Mouse (Mus musculus) CH12.LX (cell line): ENCODE measurements around the gene Scgb3a1. TPM values are rescaled to one million over a fixed set of nuclear protein-coding genes. Genes with fewer than 3 reads are reported as not detected.

Source experiments
- DNase-seq: peaks from one replicate; pipeline ENCODE4 v3.0.0-alpha.2; 2013; ENCODE audit errors: extremely low read depth
- H3K27ac ChIP-seq: 2 replicates; pipeline ENCODE4 v1.5.1; 2012; ENCODE audit warnings: low read depth, mild to moderate bottlenecking, control low read depth, moderate library complexity; ENCODE audit not compliant: insufficient read depth
- H3K27me3 ChIP-seq: replicated peaks from 2 replicates; pipeline ENCODE3; 2012; ENCODE audit warnings: inconsistent platforms
- H3K36me3 ChIP-seq, 2 experiments: replicated peaks in 1 of 2; 2 replicates each; pipeline versions ENCODE3 to v1.6.1; 2012; ENCODE audit warnings: inconsistent platforms in 1 of 2, low read length in 1 of 2, mild to moderate bottlenecking in 1 of 2, mixed read lengths in 1 of 2, moderate library complexity in 1 of 2; ENCODE audit not compliant: control insufficient read depth in 1 of 2, insufficient read depth in 1 of 2
- H3K4me1 ChIP-seq, 2 experiments: 2 replicates each; pipeline ENCODE4 v1.6.1; 2012; ENCODE audit warnings: inconsistent platforms in 1 of 2, moderate library complexity in 1 of 2; ENCODE audit not compliant: insufficient read depth in 2 of 2, control insufficient read depth in 1 of 2
- H3K4me2 ChIP-seq: 2 replicates; pipeline ENCODE4 v1.6.1; 2012; ENCODE audit warnings: low read depth, mild to moderate bottlenecking, control low read depth; ENCODE audit not compliant: poor library complexity, insufficient read depth, severe bottlenecking
- H3K4me3 ChIP-seq, 3 experiments: fragments of 150-350 bp in 1 of 3; sonication (generic) in 1 of 3; replicated peaks in 1 of 3; 2 replicates each; pipeline versions ENCODE3 to v1.5.1; 2011 to 2012; ENCODE audit warnings: low read depth in 2 of 3, low read length in 2 of 3, mild to moderate bottlenecking in 2 of 3, moderate library complexity in 2 of 3, control low read depth in 1 of 3, improper control_type of control experiment in 1 of 3, inconsistent platforms in 1 of 3, mixed read lengths in 1 of 3; ENCODE audit not compliant: poor library complexity in 1 of 3
- H3K79me2 ChIP-seq: replicated peaks from 2 replicates; pipeline ENCODE4 v1.6.1; 2012; ENCODE audit warnings: mild to moderate bottlenecking, moderate library complexity; ENCODE audit not compliant: control insufficient read depth, poor library complexity, insufficient read depth, severe bottlenecking; ENCODE audit errors: extremely low read depth
- H3K9ac ChIP-seq: 2 replicates; pipeline ENCODE4 v1.6.1; 2012; ENCODE audit warnings: low read depth, mild to moderate bottlenecking, control low read depth, moderate library complexity; ENCODE audit not compliant: insufficient read depth
- H3K9me3 ChIP-seq: replicated peaks from 2 replicates; pipeline ENCODE3; 2012; ENCODE audit warnings: low read length, inconsistent platforms, mixed read lengths
- BHLHE40 ChIP-seq: IDR thresholded peaks from 2 replicates; pipeline ENCODE4 v1.6.1; 2011; ENCODE audit warnings: mild to moderate bottlenecking, low read depth, low read length, improper control_type of control experiment
- CHD1 ChIP-seq: IDR thresholded peaks from 2 replicates; pipeline ENCODE4 v1.6.1; 2012; ENCODE audit warnings: low read depth, low read length, improper control_type of control experiment, inconsistent platforms
- CHD2 ChIP-seq: IDR thresholded peaks from 2 replicates; pipeline ENCODE4 v1.6.1; 2011; ENCODE audit warnings: low read length, improper control_type of control experiment
- CTCF ChIP-seq, 2 experiments: IDR thresholded peaks in 1 of 2; conservative IDR thresholded peaks in 1 of 2; 2 replicates each; pipeline ENCODE4 v1.5.1; 2011 to 2012; ENCODE audit warnings: low read depth in 2 of 2, low read length in 2 of 2, improper control_type of control experiment in 1 of 2, inconsistent platforms in 1 of 2, mild to moderate bottlenecking in 1 of 2, moderate library complexity in 1 of 2
- ELF1 ChIP-seq: IDR thresholded peaks from 2 replicates; pipeline ENCODE4 v1.6.1; 2014; ENCODE audit warnings: low read depth, mild to moderate bottlenecking, inconsistent platforms, low read length, improper control_type of control experiment
- EP300 ChIP-seq: IDR thresholded peaks from 2 replicates; pipeline ENCODE4 v1.6.1; 2011; ENCODE audit warnings: low read length, improper control_type of control experiment
- GABPA ChIP-seq: IDR thresholded peaks from 2 replicates; pipeline ENCODE4 v1.6.1; 2012; ENCODE audit warnings: low read depth, low read length, improper control_type of control experiment, inconsistent platforms; ENCODE audit not compliant: insufficient replicate concordance
- HCFC1 ChIP-seq: IDR thresholded peaks from 2 replicates; pipeline ENCODE4 v1.6.1; 2012; ENCODE audit warnings: low read depth, mild to moderate bottlenecking, inconsistent platforms, low read length, improper control_type of control experiment
- IRF4 ChIP-seq: IDR thresholded peaks from 2 replicates; pipeline ENCODE4 v1.6.1; 2014; ENCODE audit warnings: low read depth, mild to moderate bottlenecking, inconsistent platforms, low read length, improper control_type of control experiment
- JUN ChIP-seq: IDR thresholded peaks from 2 replicates; pipeline ENCODE4 v1.6.1; 2011; ENCODE audit warnings: low read depth, mild to moderate bottlenecking, low read length, improper control_type of control experiment, moderate library complexity; ENCODE audit not compliant: insufficient read depth
- JUND ChIP-seq: conservative IDR thresholded peaks from 2 replicates; pipeline ENCODE4 v1.6.1; 2011; ENCODE audit warnings: low read depth, low read length, improper control_type of control experiment
- KAT2A ChIP-seq: IDR thresholded peaks from 2 replicates; pipeline ENCODE4 v1.6.1; 2012; ENCODE audit warnings: low read length, improper control_type of control experiment, inconsistent platforms; ENCODE audit not compliant: insufficient replicate concordance
- MAFK ChIP-seq: IDR thresholded peaks from 2 replicates; pipeline ENCODE4 v1.6.1; 2011; ENCODE audit warnings: low read length, improper control_type of control experiment; ENCODE audit not compliant: insufficient replicate concordance
- MAX ChIP-seq: IDR thresholded peaks from 2 replicates; pipeline ENCODE4 v1.6.1; 2011; ENCODE audit warnings: low read length, improper control_type of control experiment
- MAZ ChIP-seq: IDR thresholded peaks from 2 replicates; pipeline ENCODE4 v1.6.1; 2012; ENCODE audit warnings: low read depth, mild to moderate bottlenecking, inconsistent platforms, low read length, improper control_type of control experiment, moderate library complexity
- MEF2A ChIP-seq: IDR thresholded peaks from 2 replicates; pipeline ENCODE4 v1.6.1; 2014; ENCODE audit warnings: low read depth, mild to moderate bottlenecking, inconsistent platforms, low read length, improper control_type of control experiment, borderline replicate concordance
- MXI1 ChIP-seq: IDR thresholded peaks from 2 replicates; pipeline ENCODE4 v1.6.1; 2011; ENCODE audit warnings: mild to moderate bottlenecking, low read depth, low read length, improper control_type of control experiment
- MYC ChIP-seq: IDR thresholded peaks from 2 replicates; pipeline ENCODE4 v1.6.1; 2011; ENCODE audit warnings: low read depth, mild to moderate bottlenecking, improper control_type of control experiment, low read length
- NELFE ChIP-seq: IDR thresholded peaks from 2 replicates; pipeline ENCODE4 v1.6.1; 2011; ENCODE audit warnings: low read depth, low read length, improper control_type of control experiment
- NRF1 ChIP-seq: IDR thresholded peaks from 2 replicates; pipeline ENCODE4 v1.6.1; 2014; ENCODE audit warnings: low read depth, mild to moderate bottlenecking, inconsistent platforms, low read length, improper control_type of control experiment, moderate library complexity
- PAX5 ChIP-seq: IDR thresholded peaks from 2 replicates; pipeline ENCODE4 v1.6.1; 2012; ENCODE audit warnings: low read length, inconsistent platforms, mixed read lengths
- POLR2A ChIP-seq: IDR thresholded peaks from 2 replicates; pipeline ENCODE4 v1.6.1; 2011; ENCODE audit warnings: low read depth, mild to moderate bottlenecking, improper control_type of control experiment, low read length
- POLR2AphosphoS2 ChIP-seq: IDR thresholded peaks from 2 replicates; pipeline ENCODE4 v1.6.1; 2011; ENCODE audit warnings: low read depth, low read length, improper control_type of control experiment
- RAD21 ChIP-seq: IDR thresholded peaks from 2 replicates; pipeline ENCODE4 v1.6.1; 2011; ENCODE audit warnings: low read depth, mild to moderate bottlenecking, low read length, improper control_type of control experiment, moderate library complexity
- RCOR1 ChIP-seq: conservative IDR thresholded peaks from 2 replicates; pipeline ENCODE4 v1.6.1; 2012; ENCODE audit warnings: low read depth, mild to moderate bottlenecking, inconsistent platforms, low read length, improper control_type of control experiment
- SIN3A ChIP-seq: IDR thresholded peaks from 2 replicates; pipeline ENCODE4 v1.6.1; 2012; ENCODE audit warnings: low read length, improper control_type of control experiment, inconsistent platforms
- SMC3 ChIP-seq: IDR thresholded peaks from 2 replicates; pipeline ENCODE4 v1.6.1; 2011; ENCODE audit warnings: low read depth, low read length, improper control_type of control experiment
- TBP ChIP-seq: conservative IDR thresholded peaks from 2 replicates; pipeline ENCODE4 v1.6.1; 2011; ENCODE audit warnings: low read depth, low read length, improper control_type of control experiment
- UBTF ChIP-seq: IDR thresholded peaks from 2 replicates; pipeline ENCODE4 v1.6.1; 2012; ENCODE audit warnings: low read depth, mild to moderate bottlenecking, inconsistent platforms, low read length, improper control_type of control experiment, moderate library complexity
- USF1 ChIP-seq: IDR thresholded peaks from 2 replicates; pipeline ENCODE4 v1.6.1; 2014; ENCODE audit warnings: low read depth, mild to moderate bottlenecking, inconsistent platforms, low read length, improper control_type of control experiment
- USF2 ChIP-seq: conservative IDR thresholded peaks from 2 replicates; pipeline ENCODE4 v1.6.1; 2011; ENCODE audit warnings: low read depth, low read length, improper control_type of control experiment
- ZC3H11A ChIP-seq: IDR thresholded peaks from 2 replicates; pipeline ENCODE4 v1.6.1; 2012; ENCODE audit warnings: low read depth, mild to moderate bottlenecking, inconsistent platforms, low read length, improper control_type of control experiment
- ZKSCAN1 ChIP-seq: IDR thresholded peaks from 2 replicates; pipeline ENCODE4 v1.6.1; 2012; ENCODE audit warnings: low read depth, inconsistent platforms, low read length, improper control_type of control experiment, borderline replicate concordance
- ZNF384 ChIP-seq: IDR thresholded peaks from 2 replicates; pipeline ENCODE4 v1.6.1; 2012; ENCODE audit warnings: low read depth, low read length, improper control_type of control experiment, inconsistent platforms
- dilution Hi-C: fragments of 300-500 bp; cut with MboI; formaldehyde crosslinking; loops from 2 replicates; pipeline ENCODE4 v1.14.3; 2020; ENCODE audit warnings: low sequenced_read_pairs; ENCODE audit not compliant: extremely low pct_unique_long_range_greater_than_20kb, extremely low pct_ligation_motif_present
- in situ Hi-C: fragments of 300-500 bp; cut with MboI; formaldehyde crosslinking; loops from 3 replicates; pipeline ENCODE4 v1.14.3; 2019; ENCODE audit warnings: low sequenced_read_pairs, low pct_ligation_motif_present, low pct_unique_long_range_greater_than_20kb, mixed read lengths
- polyA plus RNA-seq: library from polyadenylated mRNA; unstranded; fragments of >175 nt; gene quantifications from 2 replicates; pipeline ENCODE4 v1.2.1, GENCODE M21; 2012; ENCODE audit warnings: low read depth; ENCODE audit not compliant: insufficient read length
- total RNA-seq, 2 experiments: library from RNA; depleted of rRNA; stranded (reverse); fragments of 300-350 nt in 1 of 2; fragments of >200 nt in 1 of 2; gene quantifications; 2 replicates each; pipeline ENCODE4 v1.2.3; 2012 to 2014

Scgb3a1 gene
- total and polyA plus RNA-seq, 3 experiments = not detected

DNA sequence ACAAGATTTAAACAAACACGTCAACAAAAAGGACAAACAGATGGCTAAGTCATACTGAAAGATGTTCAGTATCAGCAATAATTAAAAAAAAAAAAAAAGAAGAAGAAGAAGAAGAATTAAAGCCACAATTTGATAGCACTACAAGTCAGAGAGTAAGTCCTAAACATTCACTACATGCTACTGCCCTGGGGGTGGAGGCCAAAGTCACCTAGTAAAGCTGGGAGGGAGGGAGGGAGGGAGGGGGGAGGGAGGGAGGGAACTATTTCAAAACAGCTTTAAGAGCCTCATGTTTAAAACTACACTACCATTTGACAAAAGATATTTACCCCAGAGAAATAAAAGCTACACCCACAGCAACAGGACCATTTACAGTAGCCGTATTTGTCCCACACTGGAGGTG, 32.3 kb downstream of the Scgb3a1 start:
- TF ChIP-seq MYC (no peak), USF1 (no peak)
- TF ChIP-seq, all 38 proteins: peak for 0
- 0 out of 2 replicates have a peak overlapping the region, but pooled peaks have one; percentile 42 for H3K9ac ChIP-seq
- H3K9me3 ChIP-seq = no peaks in the 10 kb centered on the region
- no peak overlapping the region for H3K4me2 ChIP-seq
- no peaks in the 10 kb centered on the region for H3K27me3 ChIP-seq
- H3K27ac ChIP-seq = 0 out of 2 replicates have a peak overlapping the region, but pooled peaks have one; percentile 49
- H3K36me3 ChIP-seq = peaks cover 28 to 74% of the 10 kb centered on the region in 2 experiments
- H3K79me2 ChIP-seq = peaks cover 80% of the 10 kb centered on the region
- H3K4me1 ChIP-seq = peaks cover 12 to 84% of the 10 kb centered on the region in 2 experiments
- dilution Hi-C loops = no loop called here
- H3K4me3 ChIP-seq = no peak overlapping the region
- DNase-seq = no peak
- in situ Hi-C loops = no loop called here

DNA sequence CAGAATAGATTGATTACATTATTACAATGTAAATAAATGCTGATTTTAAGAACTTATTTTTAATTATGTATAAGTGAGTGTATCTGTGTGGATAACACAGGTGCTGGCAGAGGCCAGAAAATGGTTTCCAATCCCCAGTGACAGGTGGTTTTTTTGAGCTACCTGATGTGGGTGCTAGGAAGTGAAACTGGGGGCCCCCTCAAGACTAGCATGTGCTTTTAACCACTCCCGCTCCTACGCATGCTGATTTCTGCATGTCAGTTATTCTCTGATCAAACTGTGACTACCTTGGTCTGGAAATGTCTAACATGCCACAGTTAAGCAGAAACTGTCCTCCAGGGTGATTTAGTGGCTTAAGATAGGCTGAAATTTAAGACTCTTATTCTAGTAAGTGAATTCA, 33.1 kb downstream of the Scgb3a1 start:
- in situ Hi-C loops = no loop called here
- H3K36me3 ChIP-seq = peaks cover 33 to 72% of the 10 kb centered on the region in 2 experiments
- TF ChIP-seq EP300 (peak; percentile 98), NRF1 (no peak), RCOR1 (peak; percentile 82; the same call in 1 of the 2 replicates), CHD1 (no peak), SMC3 (no peak), ZNF384 (peak; percentile 80), NELFE (no peak), MAFK (peak; percentile 71; the same call in 1 of the 2 replicates), USF2 (no peak), SIN3A (peak; percentile 89), MXI1 (peak; percentile 91), POLR2AphosphoS2 (no peak), IRF4 (peak; percentile 98), ZC3H11A (no peak), TBP (no peak), CHD2 (peak; percentile 59; the same call in 1 of the 2 replicates), CTCF (conservative IDR thresholded peaks at IDR 0.05 in 1 of 2, IDR thresholded peaks at IDR 0.05 in 1 of 2; ENCODE audit: low read depth in 2 of 2, low read length in 2 of 2) (no peak), HCFC1 (no peak), USF1 (no peak), POLR2A (0 out of 2 replicates have a peak, but pooled peaks have one; percentile 6), MEF2A (peak; percentile 84), ELF1 (peak; percentile 31; the same call in 1 of the 2 replicates), GABPA (no peak), KAT2A (no peak), MAZ (peak; percentile 57; the same call in 1 of the 2 replicates), PAX5 (no peak), RAD21 (no peak), JUN (peak; percentile 34; the same call in 1 of the 2 replicates), UBTF (no peak), JUND (no peak), BHLHE40 (peak; percentile 96), MAX (peak; percentile 97), ZKSCAN1 (no peak)

More for the DNA sequence above, 33.1 kb downstream of the Scgb3a1 start:
- DNase-seq = peak; percentile 75
- Histone ChIP-seq H3K9me3 (no peaks in the 10 kb centered on the region), H3K4me3 (no peak overlapping the region), H3K4me2 (0 out of 2 replicates have a peak overlapping the region, but pooled peaks have one; percentile 7), H3K4me1 (peaks cover 12 to 82% of the 10 kb centered on the region in 2 experiments), H3K9ac (no peak overlapping the region), H3K27ac (no peak overlapping the region), H3K79me2 (peaks cover 80% of the 10 kb centered on the region), H3K27me3 (no peaks in the 10 kb centered on the region)
- dilution Hi-C loops = no loop called here
